Mouse (Mus musculus) midbrain, embryonic 14.5 days (tissue): ENCODE measurements around the gene Sh2b3. TPM values are rescaled to one million over a fixed set of nuclear protein-coding genes. Genes with fewer than 3 reads are reported as not detected.

Experiments
- ATAC-seq: fragments of 200-750 bp; cut with Nextera tagmentation; 2 replicates; pipeline ENCODE4 v1.8.0; 2017; ENCODE audit warnings: moderate number of reproducible peaks, moderate library complexity; ENCODE audit not compliant: low FRiP score, low TSS enrichment
- DNase-seq: peaks from one replicate; pipeline ENCODE4 v3.0.0-alpha.2; 2015
- H3K27ac ChIP-seq: fragments of 300-500 bp; sonication (generic); replicated peaks from 2 replicates; pipeline ENCODE4 v1.5.1; 2014; ENCODE audit warnings: mild to moderate bottlenecking, low read depth, low read length, moderate library complexity
- H3K27me3 ChIP-seq: fragments of 300-500 bp; sonication (generic); 2 replicates; pipeline ENCODE4 v1.6.1; 2014; ENCODE audit warnings: low read length, control low read depth, mixed read lengths; ENCODE audit not compliant: control insufficient read depth, insufficient read depth
- H3K36me3 ChIP-seq: fragments of 300-500 bp; sonication (generic); 2 replicates; pipeline ENCODE4 v1.6.1; 2014; ENCODE audit warnings: low read length, control low read depth; ENCODE audit not compliant: control insufficient read depth, insufficient read depth
- H3K4me1 ChIP-seq: fragments of 300-500 bp; sonication (generic); 2 replicates; pipeline ENCODE4 v1.6.1; 2014; ENCODE audit warnings: mild to moderate bottlenecking, antibody characterized with exemption, low read length, control low read depth; ENCODE audit not compliant: control insufficient read depth, insufficient read depth
- H3K4me2 ChIP-seq: fragments of 300-500 bp; sonication (generic); 2 replicates; pipeline ENCODE4 v1.6.1; 2014; ENCODE audit warnings: mild to moderate bottlenecking, low read length, moderate library complexity
- H3K4me3 ChIP-seq: fragments of 300-500 bp; sonication (generic); replicated peaks from 2 replicates; pipeline ENCODE4 v1.5.1; 2014; ENCODE audit warnings: low read depth, low read length
- H3K9ac ChIP-seq: fragments of 300-500 bp; sonication (generic); replicated peaks from 2 replicates; pipeline ENCODE4 v1.6.1; 2014; ENCODE audit warnings: mild to moderate bottlenecking, low read length, moderate library complexity
- H3K9me3 ChIP-seq: fragments of 300-500 bp; sonication (generic); 2 replicates; pipeline ENCODE4 v1.6.1; 2016; ENCODE audit warnings: low read length, control low read depth, mixed read lengths; ENCODE audit not compliant: control insufficient read depth
- WGBS: fragments of 180-500 bp; shearing (Covaris S2); extraction: QIAGEN DNeasy Blood & Tissue Kit; methylation state at CpG from one replicate; pipeline ENCODE4 v1.1.7; 2014; 5-methylcytosine and 5-hydroxymethylcytosine counted together
- polyA plus RNA-seq: library from polyadenylated mRNA; unstranded; fragments of >200 nt; fragmentation: Nextera tagmentation; extraction: Ambion mirVana; gene quantifications from 2 replicates; pipeline ENCODE4 v1.2.1, GENCODE M21; 2014

The Sh2b3 gene
- polyA plus RNA-seq, 1 experiment from 2014 or later = 7.8 TPM

GRCm38 (mm10) chr5:121810331-121811151 is 26.9 kb downstream of the Sh2b3 start:
- WGBS = 92% methylated on average over 17 of the region's 17 CpGs
- Histone ChIP-seq H3K36me3 (peaks cover 57% of the 10 kb centered on the region), H3K27ac (no peak overlapping the region)

GRCm38 (mm10) chr5:121809667-121810224 is 27.7 kb downstream of the Sh2b3 start:
- Histone ChIP-seq H3K27ac (no peak overlapping the region), H3K27me3 (no peaks in the 10 kb centered on the region), H3K9me3 (no peaks in the 10 kb centered on the region), H3K9ac (no peak overlapping the region), H3K4me2 (no peak overlapping the region), H3K4me1 (no peaks in the 10 kb centered on the region), H3K4me3 (no peak overlapping the region), H3K36me3 (peaks cover 56% of the 10 kb centered on the region)
- no peak for ATAC-seq
- DNase-seq = no peak
- WGBS = 89% methylated on average over 5 of the region's 5 CpGs

More at GRCm38 (mm10) chr5:121810331-121811151, 26.9 kb downstream of the Sh2b3 start:
- Histone ChIP-seq H3K27me3 (no peaks in the 10 kb centered on the region), H3K4me2 (no peak overlapping the region), H3K4me3 (no peak overlapping the region), H3K4me1 (no peaks in the 10 kb centered on the region), H3K9ac (no peak overlapping the region), H3K9me3 (no peaks in the 10 kb centered on the region)
- no peak for ATAC-seq
- DNase-seq = no peak

- Histone ChIP-seq H3K4me3 (no peak overlapping the region), H3K4me1 (no peaks in the 10 kb centered on the region), H3K4me2 (no peak overlapping the region), H3K9ac (no peak overlapping the region), H3K27ac (no peak overlapping the region), H3K27me3 (no peaks in the 10 kb centered on the region), H3K9me3 (no peaks in the 10 kb centered on the region), H3K36me3 (peaks cover 58% of the 10 kb centered on the region)
- WGBS = 92% methylated on average over 2 of the region's 2 CpGs
- ATAC-seq = no peak
- no peak for DNase-seq
These were observed 29.2 kb downstream of the Sh2b3 start for GRCm38 (mm10) chr5:121808202-121808601.

GRCm38 (mm10) chr5:121807186-121807585 is 30.3 kb downstream of the Sh2b3 start:
- DNase-seq (no peak), ATAC-seq (no peak)
- 66% methylated on average over 3 of the region's 3 CpGs for WGBS
- no peaks in the 10 kb centered on the region for H3K4me1 ChIP-seq
- peaks cover 58% of the 10 kb centered on the region for H3K36me3 ChIP-seq
- H3K4me3 ChIP-seq = no peak overlapping the region
- H3K27me3 ChIP-seq = no peaks in the 10 kb centered on the region
- no peak overlapping the region for H3K4me2 ChIP-seq
- H3K9ac ChIP-seq = no peak overlapping the region
- H3K27ac ChIP-seq = no peak overlapping the region
- H3K9me3 ChIP-seq = no peaks in the 10 kb centered on the region

- Histone ChIP-seq H3K9ac (no peak overlapping the region), H3K27ac (no peak overlapping the region), H3K9me3 (no peaks in the 10 kb centered on the region), H3K4me2 (no peak overlapping the region), H3K36me3 (peaks cover 86% of the 10 kb centered on the region), H3K27me3 (no peaks in the 10 kb centered on the region), H3K4me1 (no peaks in the 10 kb centered on the region), H3K4me3 (no peak overlapping the region)
- 97% methylated on average over 2 of the region's 2 CpGs for WGBS
- DNase-seq = no peak
- ATAC-seq = no peak
These were observed 39.0 kb downstream of the Sh2b3 start for GRCm38 (mm10) chr5:121798447-121798846.

- 84% methylated on average over 3 of the region's 3 CpGs for WGBS
- Histone ChIP-seq H3K4me1 (no peaks in the 10 kb centered on the region), H3K4me2 (no peak overlapping the region), H3K9ac (no peak overlapping the region), H3K4me3 (no peak overlapping the region), H3K27me3 (no peaks in the 10 kb centered on the region), H3K27ac (no peak overlapping the region), H3K9me3 (no peaks in the 10 kb centered on the region), H3K36me3 (peaks cover 74% of the 10 kb centered on the region)
- DNase-seq = peak; percentile 29
- no peak for ATAC-seq
These were observed 41.6 kb downstream of the Sh2b3 start for GRCm38 (mm10) chr5:121795800-121796199.

GRCm38 (mm10) chr5:121791026-121791425 is 46.4 kb downstream of the Sh2b3 start:
- Histone ChIP-seq H3K4me3 (no peak overlapping the region), H3K4me1 (no peaks in the 10 kb centered on the region), H3K27me3 (no peaks in the 10 kb centered on the region), H3K4me2 (no peak overlapping the region), H3K9me3 (no peaks in the 10 kb centered on the region), H3K36me3 (peaks cover 69% of the 10 kb centered on the region), H3K27ac (no peak overlapping the region), H3K9ac (no peak overlapping the region)
- 86% methylated on average over 5 of the region's 5 CpGs for WGBS
- no peak for ATAC-seq
- peak; percentile 9 for DNase-seq

- no peaks in the 10 kb centered on the region for H3K27me3 ChIP-seq
- no peak overlapping the region for H3K4me2 ChIP-seq
- peaks cover 77% of the 10 kb centered on the region for H3K36me3 ChIP-seq
- H3K9ac ChIP-seq = no peak overlapping the region
- WGBS = 64% methylated on average over 10 of the region's 10 CpGs
- no peaks in the 10 kb centered on the region for H3K4me1 ChIP-seq
- H3K9me3 ChIP-seq = no peaks in the 10 kb centered on the region
- H3K27ac ChIP-seq = peak overlapping the region; percentile 3
- no peak overlapping the region for H3K4me3 ChIP-seq
- ATAC-seq (no peak), DNase-seq (peak; percentile 63)
These were observed 53.5 kb downstream of the Sh2b3 start for GRCm38 (mm10) chr5:121783862-121784500.
